Mouse (Mus musculus) gastrocnemius, postnatal 36 days (tissue): ENCODE measurements around the gene Napsa. TPM values are rescaled to one million over a fixed set of nuclear protein-coding genes. Genes with fewer than 3 reads are reported as not detected.

Experiments used
- DNase-seq, 2 experiments: peaks; one replicate each; pipeline ENCODE4 v3.0.0; 2022
- intact Hi-C: fragments of 180-260 bp; cut with DNase I; formaldehyde crosslinking; loops from one replicate; pipeline ENCODE4 v1.15.1; 2025
- total RNA-seq, 2 experiments: library from RNA; stranded (reverse); gene quantifications; 2 replicates each; pipeline ENCODE4 v1.2.3; 2021

Gene Napsa
- total RNA-seq, 2 experiments from 2014 or later: 0.30 to 0.54 TPM

DNA sequence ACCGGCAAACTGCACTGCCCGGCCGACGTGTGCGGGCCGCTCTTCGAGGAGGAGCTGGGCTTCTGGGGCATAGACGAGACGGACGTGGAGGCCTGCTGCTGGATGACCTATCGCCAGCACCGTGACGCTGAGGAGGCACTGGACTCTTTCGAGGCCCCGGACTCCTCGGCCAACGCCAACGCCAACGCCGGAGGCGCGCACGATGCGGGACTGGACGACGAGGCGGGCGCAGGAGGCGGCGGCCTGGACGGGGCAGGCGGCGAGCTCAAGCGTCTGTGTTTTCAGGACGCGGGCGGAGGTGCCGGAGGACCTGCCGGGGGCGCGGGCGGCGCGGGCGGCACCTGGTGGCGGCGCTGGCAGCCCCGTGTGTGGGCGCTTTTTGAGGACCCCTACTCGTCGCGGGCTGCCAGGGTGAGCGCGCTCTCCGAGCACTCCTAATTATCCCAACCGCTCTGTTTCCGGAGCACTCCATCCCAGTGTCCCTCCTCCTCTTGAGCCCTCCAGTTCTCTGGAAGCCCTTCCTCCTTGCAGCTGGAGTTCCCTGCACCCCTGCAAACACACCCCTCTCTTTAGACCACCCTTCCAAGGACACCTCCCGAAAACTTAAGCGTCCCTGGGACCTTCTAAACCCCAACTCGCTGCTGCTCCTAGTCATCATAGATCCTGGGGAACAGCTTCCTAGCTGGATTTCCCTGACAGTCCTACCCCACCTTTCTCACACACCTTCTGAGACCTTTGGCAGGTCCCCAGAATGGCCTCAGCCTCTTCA is 19.4 kb downstream of the Napsa start:
- no peak for DNase-seq
- intact Hi-C loops: no loop called here

- intact Hi-C loops: no loop called here
- no peak for DNase-seq
Observed at GRCm38 (mm10) chr7:44593051-44593450, 20.9 kb downstream of the Napsa start.

- peak; percentile 51 to 68 for DNase-seq
- intact Hi-C loops: no loop called here
Observed at GRCm38 (mm10) chr7:44593775-44594174, 21.6 kb downstream of the Napsa start.

GRCm38 (mm10) chr7:44594291-44594690 is 22.1 kb downstream of the Napsa start:
- DNase-seq: no peak
- intact Hi-C loops: no loop called here

- DNase-seq: no peak
- intact Hi-C loops: no loop called here
Observed at GRCm38 (mm10) chr7:44595131-44595561, 23.0 kb downstream of the Napsa start.

GRCm38 (mm10) chr7:44596051-44596450 is 23.9 kb downstream of the Napsa start:
- intact Hi-C loops: no loop called here
- DNase-seq: no peak

DNA sequence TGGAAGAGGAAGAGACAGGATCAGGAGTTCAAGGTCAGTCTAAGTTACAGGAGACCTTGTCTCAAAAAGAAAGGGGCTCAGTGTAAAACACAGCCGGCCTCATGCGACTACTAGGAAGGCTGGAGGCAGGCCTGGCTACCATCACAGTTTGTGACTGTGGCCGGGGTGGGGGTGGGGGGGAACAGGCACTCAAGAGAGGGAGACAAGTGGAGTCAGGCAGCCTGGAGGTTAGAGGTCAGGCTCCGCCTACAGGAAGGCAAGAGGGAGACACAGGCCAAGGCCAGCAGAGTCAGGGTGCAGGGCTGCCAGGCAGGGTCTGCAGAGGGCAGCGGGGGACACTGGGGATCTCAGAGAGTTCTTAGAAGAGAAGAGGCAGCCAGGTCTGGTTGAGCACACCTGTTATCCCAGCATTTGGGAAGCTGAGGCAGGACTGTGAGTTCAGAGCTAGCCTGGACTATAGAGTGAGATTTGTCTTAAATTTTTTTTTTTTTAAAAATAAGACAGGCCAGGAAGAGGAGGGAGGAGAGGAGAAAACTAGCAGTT is 24.9 kb downstream of the Napsa start:
- no peak for DNase-seq
- intact Hi-C loops: no loop called here

DNA sequence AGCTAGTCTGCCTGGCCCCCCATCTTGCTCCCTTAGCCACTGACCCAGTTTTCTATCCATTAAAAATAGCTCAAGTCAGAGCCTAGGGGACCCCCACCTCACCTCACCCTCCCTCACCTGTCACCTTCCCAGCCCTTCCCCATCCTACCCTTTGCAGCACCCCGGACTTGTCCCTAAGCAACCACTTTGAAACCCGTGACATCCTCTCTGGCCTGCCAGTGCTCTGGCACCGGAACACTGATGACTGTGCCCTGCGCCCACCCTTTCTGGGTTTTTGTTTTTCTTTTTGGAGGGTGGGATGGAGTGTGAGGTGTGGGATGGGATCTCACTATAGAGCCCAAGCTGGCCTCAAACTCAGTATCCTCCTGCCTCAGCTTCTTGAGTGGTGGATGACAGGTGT is 25.5 kb downstream of the Napsa start:
- no peak for DNase-seq
- intact Hi-C loops: no loop called here

DNA sequence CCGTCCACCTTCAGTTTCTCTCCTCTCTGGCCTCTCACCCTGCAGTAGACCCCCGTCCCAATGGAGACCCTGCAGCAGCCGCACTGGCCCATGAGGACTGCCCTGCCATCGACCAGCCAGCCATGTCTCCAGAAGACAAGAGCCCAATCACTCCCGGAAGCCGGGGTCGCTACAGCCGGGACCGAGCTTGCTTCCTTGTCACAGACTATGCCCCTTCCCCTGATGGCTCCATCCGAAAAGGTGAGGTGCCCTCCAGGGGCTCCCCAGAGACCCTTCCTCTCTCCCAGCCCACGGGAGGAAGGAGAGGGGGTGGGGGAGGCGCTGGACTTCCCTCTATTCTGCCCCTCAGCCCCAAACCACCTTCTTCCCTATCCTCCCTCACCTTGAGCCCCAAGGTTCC is 26.2 kb downstream of the Napsa start:
- no peak for DNase-seq
- intact Hi-C loops: no loop called here

- intact Hi-C loops: no loop called here
- no peak for DNase-seq
Observed at GRCm38 (mm10) chr7:44600691-44601262, 28.6 kb downstream of the Napsa start.

DNA sequence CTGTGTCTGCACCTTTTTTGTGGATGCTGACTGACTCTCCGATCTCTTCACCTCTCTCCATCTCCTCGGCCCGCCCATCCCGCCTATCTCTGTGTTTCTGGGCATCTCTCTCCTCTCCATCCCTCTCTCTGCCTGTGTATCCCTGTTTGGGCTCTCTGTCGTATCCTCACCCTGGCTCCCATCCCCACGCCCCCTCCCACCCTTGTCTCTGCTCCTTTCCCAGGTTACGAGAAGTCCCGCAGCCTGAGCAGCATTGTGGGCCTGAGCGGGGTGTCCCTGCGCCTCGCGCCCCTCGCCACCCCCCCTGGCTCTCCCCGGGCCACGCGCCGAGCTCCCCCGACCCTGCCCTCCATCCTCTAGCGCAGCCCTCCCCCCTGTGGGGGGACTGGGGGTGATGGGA is 29.5 kb downstream of the Napsa start:
- intact Hi-C loops: no loop called here
- DNase-seq: no peak

DNA sequence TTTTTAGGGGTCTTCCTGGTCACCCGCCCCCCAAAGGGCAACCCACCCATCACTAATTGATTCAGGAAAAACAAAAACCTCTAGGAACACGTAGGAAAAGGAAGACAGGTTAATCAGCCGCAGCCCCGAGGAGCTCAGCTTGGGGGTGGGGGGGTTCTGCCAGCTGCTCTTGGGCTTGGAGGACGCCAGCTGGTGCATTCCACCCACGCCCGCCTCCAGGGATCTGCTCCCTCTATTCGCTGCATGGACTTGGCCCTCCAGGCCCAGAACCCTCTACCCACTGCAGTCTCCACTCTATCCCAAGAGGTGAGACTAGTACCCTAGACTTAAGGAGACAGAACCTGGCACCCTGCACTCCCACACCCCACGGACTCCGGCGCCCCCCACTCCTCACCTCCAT is 30.3 kb downstream of the Napsa start:
- intact Hi-C loops: no loop called here
- DNase-seq: no peak

DNA sequence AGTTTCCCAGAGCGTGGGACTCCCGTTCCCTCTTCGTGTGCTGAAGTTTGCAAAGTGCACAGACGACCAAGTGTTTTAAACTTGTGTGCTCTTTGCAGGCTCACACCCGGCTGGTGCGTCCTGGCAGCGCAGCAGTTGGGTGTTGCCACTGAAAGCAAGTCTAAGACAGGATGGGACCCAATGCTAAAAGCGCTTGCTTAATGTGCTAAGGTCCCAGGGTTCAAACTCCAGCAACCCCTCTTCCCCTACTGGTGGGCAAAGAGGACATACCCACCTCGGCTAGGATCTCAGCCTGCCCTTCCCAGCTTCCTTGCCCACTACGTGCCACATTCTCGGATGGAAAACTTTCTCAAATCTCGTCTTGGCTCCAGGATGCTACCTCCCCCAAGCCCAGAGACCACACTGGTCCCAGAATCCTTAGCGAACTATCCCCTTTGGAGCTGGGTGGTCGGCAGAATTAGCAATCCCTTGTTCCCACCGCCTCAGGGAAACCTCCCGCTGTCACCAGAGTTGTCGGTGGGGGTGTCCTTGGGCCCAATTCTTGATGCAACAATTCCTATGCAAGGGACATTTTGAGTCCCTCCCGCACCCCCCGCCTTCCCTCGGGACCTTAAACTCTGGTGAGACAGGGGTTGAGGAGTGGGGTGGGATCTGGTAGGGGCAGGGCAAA is 31.1 kb downstream of the Napsa start:
- intact Hi-C loops: no loop called here
- DNase-seq: no peak

GRCm38 (mm10) chr7:44604139-44604606 is 32.0 kb downstream of the Napsa start:
- DNase-seq: no peak
- intact Hi-C loops: no loop called here

DNA sequence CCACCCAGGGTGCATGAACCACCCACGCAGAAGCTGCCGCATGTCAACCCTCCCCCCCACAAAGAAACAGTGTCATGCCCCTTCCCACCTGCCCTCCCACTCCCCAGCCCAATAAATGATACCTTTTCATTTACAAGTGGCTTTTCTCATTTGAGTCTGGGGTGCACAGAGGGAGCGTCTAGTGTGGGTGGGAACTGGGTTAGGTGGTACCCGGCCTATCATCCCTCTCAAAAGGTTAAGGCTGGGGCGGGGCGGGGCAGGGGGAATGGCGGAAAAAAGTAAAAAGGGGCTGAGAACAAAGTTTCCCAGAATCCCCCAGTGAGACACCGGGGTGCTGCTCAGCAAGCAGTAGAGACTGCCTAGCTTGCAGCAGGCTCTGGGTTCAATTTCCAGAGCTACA is 32.4 kb downstream of the Napsa start:
- intact Hi-C loops: no loop called here
- no peak for DNase-seq

DNA sequence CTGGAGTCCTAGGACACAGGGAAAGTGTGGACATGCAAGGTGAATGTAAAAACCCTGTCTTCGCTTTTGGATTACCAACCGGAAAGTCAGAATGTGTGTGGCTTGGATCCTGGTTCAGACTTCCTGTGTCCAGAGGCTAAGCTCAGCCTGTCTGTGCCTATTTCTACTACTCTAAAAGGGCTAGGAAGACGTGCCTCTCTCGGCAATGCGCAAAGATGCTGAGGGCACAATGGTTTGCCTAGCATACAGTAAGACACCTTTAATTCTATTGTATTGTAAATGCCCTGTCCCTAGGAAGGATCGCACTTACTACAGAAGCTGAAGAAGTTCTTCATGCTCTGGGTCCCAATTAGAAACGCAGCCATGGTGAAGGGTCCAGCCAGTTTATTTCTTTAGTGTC is 33.3 kb downstream of the Napsa start:
- no peak for DNase-seq

DNA sequence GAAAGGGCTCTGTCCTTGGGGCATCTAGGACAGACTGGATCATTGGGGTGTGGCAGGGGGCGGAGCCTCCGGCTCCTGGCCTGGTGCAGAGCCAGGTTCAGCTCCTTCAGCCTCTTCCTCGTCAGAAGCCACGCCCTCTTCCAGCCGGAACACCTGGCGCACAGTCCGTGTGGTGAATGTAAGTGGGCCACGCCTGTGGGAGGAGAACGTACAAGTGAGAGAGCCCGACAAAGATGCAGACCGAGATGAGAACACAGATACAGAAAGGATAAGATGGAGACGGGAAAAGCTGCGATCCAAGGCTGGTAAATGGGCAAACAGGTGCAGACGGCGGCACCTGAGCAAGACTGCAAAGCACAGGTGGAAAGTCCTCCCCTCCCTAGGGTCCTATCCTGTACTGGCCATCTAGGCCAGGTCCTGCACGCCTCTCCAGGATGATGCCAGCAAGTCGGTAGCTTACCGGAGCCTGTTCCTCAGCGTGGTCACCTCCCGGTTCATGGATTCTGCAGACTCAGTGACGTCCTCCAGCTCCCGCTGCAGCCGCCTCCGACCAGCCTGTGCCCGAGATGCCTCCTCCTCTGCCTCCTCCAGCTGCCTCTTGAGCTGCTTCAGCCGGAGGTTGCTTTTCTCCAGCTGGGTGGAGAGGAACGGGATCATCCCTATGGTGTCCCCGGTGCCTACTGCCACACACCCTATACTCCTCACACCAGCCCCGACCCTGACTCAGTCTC is 34.2 kb downstream of the Napsa start:
- intact Hi-C loops: no loop called here
- DNase-seq: no peak

More for the DNA sequence above, 33.3 kb downstream of the Napsa start:
- intact Hi-C loops: no loop called here

DNA sequence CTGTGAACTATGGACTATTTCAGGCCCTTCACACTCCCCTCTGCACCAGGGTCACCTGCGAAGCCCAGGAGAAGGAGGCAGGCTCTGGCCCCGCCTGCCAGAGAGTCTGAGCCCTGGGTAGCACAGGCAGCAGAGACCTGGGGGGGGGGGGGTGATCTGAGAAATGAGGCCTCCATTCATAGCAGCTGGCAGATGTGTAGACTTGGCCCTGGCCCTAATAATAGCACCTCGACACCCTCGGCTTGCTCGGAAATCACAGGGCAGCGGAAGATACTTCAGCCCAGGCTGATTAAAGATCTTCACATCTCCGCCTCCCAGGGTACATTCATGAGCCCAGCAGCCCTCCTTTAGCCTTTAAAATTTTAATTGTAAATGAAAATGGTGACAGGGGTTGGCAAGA is 40.0 kb downstream of the Napsa start:
- no peak for DNase-seq
- intact Hi-C loops: no loop called here

GRCm38 (mm10) chr7:44614041-44614688 is 42.0 kb downstream of the Napsa start:
- intact Hi-C loops: no loop called here
- DNase-seq: no peak

DNA sequence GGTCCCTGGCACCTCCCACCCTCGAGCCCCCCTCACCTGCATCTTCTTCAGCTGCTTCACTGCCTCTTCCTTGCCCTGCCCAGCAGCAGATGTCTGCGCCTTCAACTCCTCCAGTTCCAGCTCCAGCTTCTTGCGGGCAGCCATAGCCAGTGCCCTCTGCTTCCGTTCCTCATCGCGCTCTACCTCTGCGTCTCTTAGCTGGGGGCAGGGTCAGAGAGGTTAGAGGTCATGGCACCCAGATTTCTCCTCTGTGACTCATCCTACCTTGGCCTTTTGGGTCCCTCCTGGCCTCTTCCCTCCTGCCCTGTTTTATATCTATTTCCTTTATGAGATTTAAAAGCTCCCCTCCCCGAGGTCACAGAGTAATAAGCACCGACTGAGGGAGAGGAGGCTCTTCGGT is 43.1 kb downstream of the Napsa start:
- DNase-seq: no peak
- intact Hi-C loops: no loop called here
